Mouse (Mus musculus) erythroblast, adult 5-6 weeks (primary cell): Measurements from ENCODE around the gene Rasl10a. TPM values are rescaled to one million over a fixed set of nuclear protein-coding genes. Genes with fewer than 3 reads are reported as not detected.

Experiments
- ATAC-seq: replicated peaks from 2 replicates; pipeline ENCODE4 v1.8.0; 2016; ENCODE audit warnings: moderate number of reproducible peaks, mild to moderate bottlenecking, moderate TSS enrichment, inconsistent platforms; ENCODE audit not compliant: poor library complexity, low FRiP score, severe bottlenecking
- total RNA-seq, 2 experiments: library from RNA; stranded (forward) in 1 of 2; stranded (reverse) in 1 of 2; fragments of 150-400 nt in 1 of 2; fragments of 200-764, 138-1000 nt in 1 of 2; gene quantifications; 2 replicates each; pipeline versions ENCODE4 v1.2.3 to v1.2.4; 2015 to 2017; ENCODE audit warnings: low replicate concordance in 2 of 2

The Rasl10a gene
- total RNA-seq (2015; ENCODE audit: low replicate concordance) (not detected in 2 replicates), total RNA-seq (2017; ENCODE audit: low replicate concordance) (not detected in 2 replicates)

GRCm38 (mm10) chr11:5057856-5058641 is at the start of gene Rasl10a:
Gene Rasl10a, plus strand, starts transcription at chr11:5058128.
- ATAC-seq: no peak

- ATAC-seq: no peak
These were observed 49.1 kb upstream of the Rasl10a start for GRCm38 (mm10) chr11:5008867-5009266.

GRCm38 (mm10) chr11:5009354-5010074 is 48.4 kb upstream of the Rasl10a start:
- ATAC-seq: peak; percentile 80

GRCm38 (mm10) chr11:5010205-5010604 is 47.7 kb upstream of the Rasl10a start:
- peak; percentile 22; the same call in 1 of the 2 replicates for ATAC-seq

GRCm38 (mm10) chr11:5011480-5011879 is 46.4 kb upstream of the Rasl10a start:
- no peak for ATAC-seq

- no peak for ATAC-seq
These were observed 45.7 kb upstream of the Rasl10a start for GRCm38 (mm10) chr11:5012213-5012715.

- 0 out of 2 replicates have a peak, but pooled peaks have one; percentile 37 for ATAC-seq
These were observed 42.2 kb upstream of the Rasl10a start for GRCm38 (mm10) chr11:5015720-5016119.

- ATAC-seq: no peak
These were observed 41.6 kb upstream of the Rasl10a start for GRCm38 (mm10) chr11:5016286-5016685.

- ATAC-seq: no peak
These were observed 40.4 kb upstream of the Rasl10a start for GRCm38 (mm10) chr11:5017506-5017905.

- ATAC-seq: no peak
These were observed 32.8 kb upstream of the Rasl10a start for GRCm38 (mm10) chr11:5025108-5025507.

GRCm38 (mm10) chr11:5028228-5028627 is 29.7 kb upstream of the Rasl10a start:
- no peak for ATAC-seq

GRCm38 (mm10) chr11:5032706-5033105 is 25.2 kb upstream of the Rasl10a start:
- no peak for ATAC-seq

GRCm38 (mm10) chr11:5033136-5033535 is 24.8 kb upstream of the Rasl10a start:
- ATAC-seq: 0 out of 2 replicates have a peak, but pooled peaks have one; percentile 35

GRCm38 (mm10) chr11:5035421-5035820 is 22.5 kb upstream of the Rasl10a start:
- no peak for ATAC-seq

- ATAC-seq: no peak
These were observed 20.6 kb upstream of the Rasl10a start for GRCm38 (mm10) chr11:5037146-5037854.

- ATAC-seq: no peak
These were observed 17.3 kb upstream of the Rasl10a start for GRCm38 (mm10) chr11:5040585-5040984.

GRCm38 (mm10) chr11:5041144-5041780 is 16.7 kb upstream of the Rasl10a start:
- no peak for ATAC-seq

- no peak for ATAC-seq
These were observed 15.1 kb upstream of the Rasl10a start for GRCm38 (mm10) chr11:5042645-5043381.
